Mouse (Mus musculus) small intestine, adult 2 months (tissue): ENCODE data around the gene Ckm. TPM values are rescaled to one million over a fixed set of nuclear protein-coding genes. Genes with fewer than 3 reads are reported as not detected.

Experiments
- H3K27ac ChIP-seq: fragments of 200-500 bp; 2 replicates; pipeline ENCODE4 v1.5.1; 2012; ENCODE audit warnings: low read depth, low read length, control low read depth, inconsistent platforms; ENCODE audit not compliant: insufficient read depth
- H3K27me3 ChIP-seq: fragments of 200-500 bp; 2 replicates; pipeline ENCODE4 v1.6.1; 2012; ENCODE audit warnings: mild to moderate bottlenecking, moderate library complexity, low read length, inconsistent platforms; ENCODE audit not compliant: control insufficient read depth, insufficient read depth
- H3K36me3 ChIP-seq: fragments of 200-500 bp; 2 replicates; pipeline ENCODE4 v1.6.1; 2012; ENCODE audit warnings: mild to moderate bottlenecking, low read length, control low read depth, inconsistent platforms; ENCODE audit not compliant: control insufficient read depth, insufficient read depth
- H3K4me1 ChIP-seq: fragments of 200-500 bp; 2 replicates; pipeline ENCODE4 v1.6.1; 2012; ENCODE audit warnings: low read length, inconsistent platforms, mixed read lengths; ENCODE audit not compliant: control insufficient read depth, insufficient read depth, insufficient read length
- H3K4me3 ChIP-seq: fragments of 200-500 bp; 2 replicates; pipeline ENCODE4 v1.5.1; 2012; ENCODE audit warnings: low read depth, mild to moderate bottlenecking, control low read depth, inconsistent platforms, low read length, moderate library complexity
- CTCF ChIP-seq: fragments of 200-500 bp; IDR thresholded peaks from 2 replicates; pipeline ENCODE4 v1.5.1; 2012; ENCODE audit warnings: low read depth, mild to moderate bottlenecking, control low read depth, inconsistent platforms, low read length, moderate library complexity, mixed read lengths; ENCODE audit not compliant: insufficient replicate concordance, insufficient read length; ENCODE audit errors: extremely low read depth
- POLR2A ChIP-seq: fragments of 200-500 bp; IDR thresholded peaks from 2 replicates; pipeline ENCODE4 v1.6.1; 2012; ENCODE audit warnings: low read depth, mild to moderate bottlenecking, control low read depth, inconsistent platforms, low read length, moderate library complexity
- WGBS: fragments of 180-500 bp; shearing (Covaris S2); methylation state at CpG from one replicate; pipeline ENCODE4 v1.1.7; 2018; 5-methylcytosine and 5-hydroxymethylcytosine counted together
- polyA plus RNA-seq: library from polyadenylated mRNA; depleted of rRNA; stranded (reverse); fragments of >200 nt; gene quantifications from 2 replicates; pipeline ENCODE4 v1.2.3, GENCODE M21; 2012

Gene Ckm
- polyA plus RNA-seq, 1 experiment = 31.9 TPM

GRCm38 (mm10) chr7:19360944-19361343, 43.6 kb upstream of the Ckm start:
- TF ChIP-seq CTCF = no peak
- peak; percentile 11; the same call in 1 of the 2 replicates for TF ChIP-seq POLR2A
- Histone ChIP-seq H3K36me3 (no peaks in the 10 kb centered on the region), H3K27me3 (no peaks in the 10 kb centered on the region), H3K27ac (peak overlapping the region; percentile 29; the same call in 1 of the 2 replicates), H3K4me1 (peaks cover 5% of the 10 kb centered on the region), H3K4me3 (peak overlapping the region; percentile 73)
- 1% methylated on average over 27 of the region's 27 CpGs for WGBS

GRCm38 (mm10) chr7:19361720-19362119, 42.9 kb upstream of the Ckm start:
- Histone ChIP-seq H3K27me3 (no peaks in the 10 kb centered on the region), H3K4me3 (peak overlapping the region; percentile 73), H3K4me1 (peaks cover 5% of the 10 kb centered on the region), H3K27ac (no peak overlapping the region; the same call in 1 of the 2 replicates), H3K36me3 (no peaks in the 10 kb centered on the region)
- TF ChIP-seq POLR2A (no peak), CTCF (peak; percentile 89; the same call in 1 of the 2 replicates)
- WGBS = 3% methylated on average over 16 of the region's 16 CpGs

GRCm38 (mm10) chr7:19362276-19362675, 42.3 kb upstream of the Ckm start:
- Histone ChIP-seq H3K4me1 (peaks cover 5% of the 10 kb centered on the region), H3K27me3 (no peaks in the 10 kb centered on the region), H3K4me3 (no peak overlapping the region; the same call in 1 of the 2 replicates), H3K36me3 (no peaks in the 10 kb centered on the region), H3K27ac (no peak overlapping the region)
- TF ChIP-seq POLR2A = no peak
- no peak for TF ChIP-seq CTCF
- whole genome bisulfite sequencing = 60% methylated on average over 4 of the region's 4 CpGs

- Histone ChIP-seq H3K4me3 (0 out of 2 replicates have a peak overlapping the region, but pooled peaks have one; percentile 11), H3K27me3 (no peaks in the 10 kb centered on the region), H3K4me1 (peaks cover 5% of the 10 kb centered on the region), H3K36me3 (no peaks in the 10 kb centered on the region), H3K27ac (no peak overlapping the region)
- TF ChIP-seq CTCF (peak; percentile 85), POLR2A (no peak)
- WGBS = 3% methylated on average over 18 of the region's 18 CpGs
These were observed 40.7 kb upstream of the Ckm start for GRCm38 (mm10) chr7:19363881-19364280.

- H3K4me1 ChIP-seq = peaks cover 6% of the 10 kb centered on the region
- no peak overlapping the region for H3K4me3 ChIP-seq
- no peak overlapping the region for H3K27ac ChIP-seq
- H3K27me3 ChIP-seq = no peaks in the 10 kb centered on the region
- TF ChIP-seq CTCF (no peak), POLR2A (no peak)
- H3K36me3 ChIP-seq = no peaks in the 10 kb centered on the region
- 49% methylated on average over 4 of the region's 4 CpGs for WGBS
These were observed 39.2 kb upstream of the Ckm start for GRCm38 (mm10) chr7:19365376-19365775.

- Histone ChIP-seq H3K27ac (no peak overlapping the region), H3K4me3 (no peak overlapping the region), H3K36me3 (no peaks in the 10 kb centered on the region), H3K27me3 (no peaks in the 10 kb centered on the region), H3K4me1 (peaks cover 6% of the 10 kb centered on the region; the same call in 1 of the 2 replicates)
- WGBS = 37% methylated on average over 16 of the region's 16 CpGs
- TF ChIP-seq POLR2A (no peak), CTCF (no peak)
These were observed 36.2 kb upstream of the Ckm start for GRCm38 (mm10) chr7:19368380-19368779.

- H3K27ac ChIP-seq = no peak overlapping the region
- H3K4me1 ChIP-seq = peaks cover 6% of the 10 kb centered on the region; the same call in 1 of the 2 replicates
- 21% methylated on average over 46 of the region's 46 CpGs for WGBS
- H3K36me3 ChIP-seq = no peaks in the 10 kb centered on the region
- H3K27me3 ChIP-seq = no peaks in the 10 kb centered on the region
- peak overlapping the region; percentile 38 for H3K4me3 ChIP-seq
- TF ChIP-seq CTCF = peak; percentile 56
- no peak for TF ChIP-seq POLR2A
These were observed 34.7 kb upstream of the Ckm start for GRCm38 (mm10) chr7:19369823-19370425.
